Mouse (Mus musculus) kidney, adult 9 months (tissue): Measurements from ENCODE around the gene Hk3.

Experiments
- DNase-seq: peaks from one replicate; pipeline ENCODE4 v3.0.0; 2022

The Hk3 gene

DNA sequence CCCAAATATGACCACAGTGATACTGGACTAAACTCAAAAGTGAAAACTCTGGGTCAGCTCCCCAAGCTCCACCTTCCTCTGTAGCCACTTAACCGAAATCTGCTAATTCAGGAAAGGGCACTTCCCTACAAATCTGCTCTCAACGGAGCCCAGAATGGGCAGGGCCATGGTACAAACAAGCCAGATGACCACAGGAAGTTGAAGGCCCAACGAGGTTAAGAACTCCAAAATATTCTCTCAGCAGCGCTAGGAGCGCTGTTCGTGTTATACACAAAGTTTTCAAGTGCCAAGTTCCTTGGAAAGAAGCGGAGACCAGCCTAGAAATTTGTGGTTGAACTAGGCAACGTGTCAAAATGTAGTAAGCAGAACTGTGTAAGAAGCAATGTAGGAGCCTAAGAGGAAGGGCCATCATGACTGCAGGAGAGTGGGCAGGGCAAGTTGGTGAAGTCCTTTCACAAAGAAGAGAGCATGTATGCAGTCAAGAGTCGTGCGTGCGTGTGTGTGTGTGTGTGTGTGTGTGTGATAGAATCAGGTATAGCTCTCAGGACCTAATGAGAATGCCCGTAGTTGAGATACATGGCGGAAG, at the start of gene Hk3:
Gene Hk3, minus strand, starts transcription at position 192 of the 586 bp plus-strand sequence.
- peak; percentile 5 for DNase-seq

DNA sequence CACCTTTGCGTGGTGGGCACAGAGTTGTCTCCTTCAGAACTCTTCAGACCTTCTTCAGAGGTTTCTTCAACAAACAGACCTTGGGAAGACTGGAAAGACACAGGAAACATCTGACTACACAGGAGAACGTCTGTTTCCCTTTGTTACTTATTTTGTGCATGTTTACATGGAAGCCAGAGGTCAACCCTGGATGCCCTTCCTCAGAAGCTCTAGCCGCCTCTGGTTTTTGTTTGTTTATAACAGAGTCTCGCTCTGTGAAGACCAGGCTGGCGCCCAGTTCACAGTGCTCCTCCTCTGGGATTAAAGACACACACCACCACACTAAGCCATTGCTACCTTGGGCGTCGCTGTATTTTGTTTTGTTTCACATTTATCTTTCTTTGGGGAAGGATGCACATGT, 48.5 kb upstream of the Hk3 start:
- no peak for DNase-seq

DNA sequence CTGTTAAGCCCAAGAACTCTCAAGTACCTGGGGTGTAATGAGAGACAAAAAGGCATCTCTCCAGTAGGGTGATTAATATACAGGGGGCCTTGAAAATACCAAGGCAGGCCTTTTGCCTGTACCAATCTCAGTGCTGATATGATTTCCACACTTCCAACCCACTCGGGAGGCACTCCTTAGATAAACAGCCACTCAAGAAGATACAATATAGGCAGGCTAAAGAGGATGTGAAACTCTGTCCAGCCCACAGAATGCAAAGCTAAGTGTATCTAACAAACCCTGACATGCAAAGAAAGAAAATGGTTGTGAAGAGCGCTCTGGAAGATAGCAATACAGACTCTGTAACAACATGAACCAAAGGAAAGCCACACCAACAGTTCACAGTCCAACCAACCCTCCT, 42.1 kb upstream of the Hk3 start:
- no peak for DNase-seq

DNA sequence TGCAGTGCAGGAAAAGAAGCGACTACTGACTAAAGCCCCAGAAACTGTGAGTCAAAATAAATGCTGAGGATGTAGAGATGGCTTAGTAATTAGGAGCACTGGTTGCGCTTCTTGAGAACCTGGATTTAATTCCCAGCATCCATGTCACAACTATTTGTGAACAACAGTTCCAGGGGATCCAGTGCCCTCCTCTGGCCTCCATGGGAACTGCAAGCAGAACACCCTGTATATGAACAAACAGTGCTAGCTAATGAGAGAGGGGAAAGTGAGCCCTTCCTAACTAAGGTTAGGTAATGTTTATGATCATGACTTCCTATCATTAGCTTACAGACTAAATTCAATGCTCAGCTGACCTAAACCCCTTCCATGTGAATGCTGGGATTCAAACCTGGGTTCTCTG, 36.9 kb upstream of the Hk3 start:
- DNase-seq: peak; percentile 17

- DNase-seq: no peak
These were observed 26.5 kb upstream of the Hk3 start for GRCm38 (mm10) chr13:55047706-55048105.

DNA sequence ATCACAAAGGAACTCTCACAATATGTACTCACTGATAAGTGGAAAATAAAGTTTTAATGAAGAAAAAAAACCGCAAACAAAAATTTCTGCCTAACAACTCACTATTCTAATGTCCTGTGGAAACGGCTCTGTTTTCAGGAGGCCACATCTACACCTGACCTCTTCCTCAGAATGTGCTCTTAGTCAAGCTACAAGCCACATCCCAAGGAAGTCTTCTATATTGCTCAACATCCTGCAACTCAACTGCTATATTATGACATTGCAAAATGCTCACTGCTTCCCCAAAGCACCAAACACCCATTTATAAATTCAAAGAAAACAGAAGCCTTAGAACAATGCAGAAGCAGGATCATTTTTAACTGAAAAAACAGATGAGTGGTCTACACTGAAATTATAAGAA, 18.8 kb upstream of the Hk3 start:
- no peak for DNase-seq

GRCm38 (mm10) chr13:55024215-55024614, 3.0 kb upstream of the Hk3 start:
- DNase-seq: no peak

- DNase-seq: peak; percentile 44
These were observed 1.5 kb upstream of the Hk3 start for GRCm38 (mm10) chr13:55022715-55023114.

DNA sequence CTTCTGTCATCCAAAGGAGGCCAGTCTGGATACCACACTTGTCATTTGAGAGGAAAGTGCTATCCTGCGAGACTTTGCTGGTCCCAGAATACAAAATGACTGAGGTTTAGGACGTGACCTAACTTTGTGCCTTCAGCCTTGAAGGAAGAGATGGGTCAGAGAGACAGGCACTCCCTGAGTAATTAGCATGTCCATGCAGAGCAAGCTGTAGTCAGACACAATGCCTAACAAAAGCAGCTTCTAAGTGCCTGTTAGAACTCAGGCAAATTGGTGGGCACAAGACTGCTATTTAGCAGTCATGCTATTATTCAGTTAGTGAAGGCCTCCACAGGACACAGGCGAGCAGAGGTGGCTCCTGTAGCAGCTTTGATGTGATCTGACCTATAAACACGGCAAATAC, 1.1 kb upstream of the Hk3 start:
- no peak for DNase-seq

GRCm38 (mm10) chr13:55020051-55020450, 1.1 kb downstream of the Hk3 start:
- no peak for DNase-seq

- DNase-seq: no peak
These were observed 2.0 kb downstream of the Hk3 start for GRCm38 (mm10) chr13:55019181-55019580.

GRCm38 (mm10) chr13:55018700-55019099, 2.5 kb downstream of the Hk3 start:
- DNase-seq: no peak

DNA sequence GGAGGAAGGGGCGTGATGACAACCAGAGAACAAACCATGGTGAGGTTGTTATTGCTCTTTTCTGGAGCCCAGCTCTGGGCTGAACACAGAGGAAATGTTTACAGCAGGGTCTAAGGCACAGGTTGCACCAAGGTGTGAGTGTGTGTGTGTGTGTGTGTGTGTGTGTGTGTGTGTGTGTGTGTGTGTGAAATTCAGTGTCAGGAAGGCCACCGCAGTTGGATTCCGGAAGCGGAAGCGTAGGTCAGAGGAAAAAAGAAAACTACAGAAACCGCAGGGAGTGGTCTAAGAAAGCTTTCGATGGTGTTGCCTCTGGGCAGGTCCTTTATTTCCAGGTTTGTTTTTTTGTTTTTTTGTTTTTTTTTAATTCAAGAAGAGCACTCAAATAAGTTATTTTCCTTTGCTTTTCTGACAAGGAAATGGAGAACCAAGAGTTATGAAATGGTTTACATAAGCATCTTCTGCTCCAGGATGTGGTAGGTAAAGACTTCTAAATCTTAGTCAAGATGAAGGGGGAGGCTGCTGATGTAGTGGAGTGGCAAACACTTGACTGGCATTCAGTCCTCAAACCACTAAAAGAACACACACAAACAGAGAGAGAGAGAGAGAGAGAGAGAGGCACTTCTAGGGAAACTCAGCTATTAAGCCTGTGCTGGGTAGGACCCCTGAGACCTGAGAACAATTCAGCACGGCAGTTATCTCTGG, 3.1 kb downstream of the Hk3 start:
- DNase-seq: no peak

DNA sequence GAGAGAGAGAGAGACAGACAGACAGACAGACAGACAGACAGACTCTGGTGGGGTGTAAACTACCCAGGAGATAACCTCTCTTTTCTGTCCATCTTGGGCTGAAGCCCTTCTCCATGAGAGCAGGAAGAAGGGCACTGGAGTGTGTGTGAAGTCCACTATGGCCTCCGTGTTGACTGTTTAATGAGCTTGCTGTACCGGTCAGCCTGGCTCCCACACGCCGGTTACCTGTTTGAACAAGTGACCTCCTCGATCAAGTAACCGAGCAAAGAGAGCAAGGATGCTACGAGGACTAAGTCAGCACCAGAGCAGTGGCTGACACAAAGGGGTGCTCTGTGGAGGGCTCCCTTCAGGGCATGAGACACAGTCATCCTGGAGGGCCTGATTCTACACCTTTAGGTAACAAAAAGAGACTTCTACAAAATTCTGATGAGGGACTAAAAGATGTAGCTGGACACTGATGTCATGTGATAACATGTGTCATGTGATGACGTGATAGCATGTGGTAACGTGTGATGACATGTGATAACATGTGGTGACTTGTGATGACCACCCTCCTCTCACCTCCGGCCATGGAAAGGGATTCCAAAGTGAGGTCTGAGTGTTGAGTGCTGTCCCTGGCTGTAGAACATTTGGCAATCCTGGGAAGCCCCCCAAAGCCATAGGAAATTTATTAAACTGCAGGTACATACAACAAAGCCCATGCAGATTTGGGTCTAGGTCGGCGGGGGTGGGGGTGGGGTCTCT, 3.9 kb downstream of the Hk3 start:
- DNase-seq: no peak

- DNase-seq: no peak
These were observed 6.7 kb downstream of the Hk3 start for GRCm38 (mm10) chr13:55014451-55014850.

DNA sequence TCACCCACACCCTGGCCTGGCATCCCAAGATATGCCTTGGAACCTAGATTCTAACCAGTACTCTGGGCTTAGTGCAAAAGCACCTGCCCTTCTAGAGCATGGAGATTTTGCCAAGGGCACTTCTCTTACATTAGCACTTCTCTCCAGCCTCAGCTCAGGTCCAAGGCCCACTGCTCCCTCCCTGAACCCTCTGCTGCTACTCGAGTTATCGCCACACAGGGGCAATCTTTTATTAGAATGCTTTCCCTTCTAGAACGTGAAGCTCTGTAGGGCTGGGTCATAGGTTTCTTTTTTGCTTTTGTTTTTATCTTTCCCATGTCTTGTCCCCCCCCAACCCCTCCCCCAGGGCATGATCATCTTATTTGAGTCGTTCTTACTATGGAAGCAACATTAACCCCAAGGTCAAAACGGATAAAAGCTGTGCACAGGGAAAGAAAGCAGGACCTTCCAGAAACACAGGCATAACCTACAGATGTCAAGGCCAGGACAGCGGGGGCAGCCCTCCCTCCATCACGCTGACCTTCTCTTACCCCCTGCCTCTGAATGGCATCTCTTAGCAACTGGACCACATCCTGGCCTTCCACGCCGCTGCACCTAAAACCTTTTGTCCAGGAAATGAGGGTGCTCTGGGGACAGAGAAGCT, 7.4 kb downstream of the Hk3 start:
- no peak for DNase-seq

- DNase-seq: no peak
These were observed 9.2 kb downstream of the Hk3 start for GRCm38 (mm10) chr13:55011981-55012478.

GRCm38 (mm10) chr13:55011103-55011502, 10.1 kb downstream of the Hk3 start:
- DNase-seq: no peak

DNA sequence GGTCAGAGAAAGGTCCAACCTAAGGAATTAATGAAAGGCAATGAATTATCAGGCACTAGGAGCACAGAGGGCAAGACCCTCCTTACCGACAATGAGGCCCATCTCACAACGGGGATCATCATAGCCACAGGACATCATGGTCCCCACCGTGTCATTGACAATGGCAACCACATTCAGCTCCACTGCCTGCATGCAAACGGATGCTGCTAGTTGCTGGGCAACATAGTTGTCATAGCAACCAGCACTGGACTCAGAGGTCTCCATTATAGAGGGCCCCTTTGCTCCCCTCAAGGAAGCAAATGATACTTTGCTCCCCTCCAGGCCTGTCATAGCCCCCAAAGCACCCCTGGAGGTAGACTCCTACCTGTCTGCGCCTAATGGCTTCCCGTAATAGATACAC, 12.6 kb downstream of the Hk3 start:
- no peak for DNase-seq

- no peak for DNase-seq
These were observed 14.8 kb downstream of the Hk3 start for GRCm38 (mm10) chr13:55006415-55006742.

GRCm38 (mm10) chr13:55005691-55006414, 15.3 kb downstream of the Hk3 start:
- DNase-seq: no peak

DNA sequence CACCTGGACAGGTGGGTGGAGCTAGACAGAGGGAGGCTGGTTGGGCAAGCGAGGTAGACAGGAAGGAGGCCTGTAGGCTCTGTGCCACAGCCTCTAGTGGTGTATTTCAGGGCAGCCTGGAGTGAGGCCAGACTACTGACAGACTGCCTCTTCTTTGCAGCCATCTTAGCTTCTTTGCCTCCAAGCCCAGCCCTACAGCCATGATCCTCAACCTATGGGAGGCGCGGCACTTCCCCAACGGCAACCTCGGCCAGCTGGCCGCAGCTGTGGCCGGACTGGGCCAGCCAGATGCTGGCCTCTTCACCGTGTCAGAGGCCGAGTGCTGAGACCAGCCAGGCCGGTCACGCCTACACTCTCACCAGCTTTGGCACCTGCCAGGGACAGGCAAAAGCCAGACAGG, 16.5 kb downstream of the Hk3 start:
- DNase-seq: no peak

GRCm38 (mm10) chr13:55002090-55002489, 19.1 kb downstream of the Hk3 start:
- DNase-seq: no peak
